Mouse (Mus musculus): ENCODE results near the gene Olfr1427.

The Olfr1427 gene

DNA sequence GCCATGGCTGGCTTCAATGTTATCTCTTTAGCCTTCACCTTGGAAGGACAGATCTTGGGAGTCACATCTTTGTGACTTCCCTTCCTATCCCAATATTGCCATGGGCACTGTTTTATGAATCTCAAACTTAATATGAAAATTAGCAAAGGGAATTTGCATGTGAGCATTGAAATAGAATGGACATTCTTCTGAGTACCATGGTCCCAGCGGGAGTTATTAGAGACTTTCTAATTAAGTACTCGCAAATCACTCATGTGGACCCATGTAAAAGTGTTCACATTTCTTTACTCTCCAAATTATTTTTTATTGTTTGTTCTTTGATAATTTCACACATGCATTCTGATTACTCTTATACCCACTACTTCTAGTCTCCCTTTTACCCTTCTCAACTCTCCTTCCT is at the start of gene Olfr1427:
Gene Olfr1427 (minus strand): TSS at position 101 of the 400 bp plus-strand sequence.
- WGBS, result 93% methylated on average over 2 of the region's 2 CpGs

DNA sequence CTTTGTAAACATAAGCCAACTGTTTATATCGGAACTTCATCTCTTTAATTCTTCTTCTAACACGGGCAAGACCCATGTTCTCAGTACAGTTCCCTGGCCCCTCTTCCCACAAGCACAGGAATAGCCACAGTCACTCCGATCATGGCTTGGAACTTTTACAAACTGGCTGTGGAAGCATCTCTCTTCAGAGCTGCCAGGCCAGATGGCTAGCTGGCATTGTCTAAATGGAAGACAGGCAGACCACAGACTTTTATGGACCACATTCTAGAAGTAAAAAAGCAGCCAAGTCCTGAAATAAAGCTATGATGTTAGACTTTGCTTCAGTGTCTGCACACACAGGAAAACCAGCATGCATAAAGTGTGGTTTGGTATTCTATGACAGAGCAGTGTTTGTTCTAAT is 42.3 kb upstream of the Olfr1427 start:
- 39% methylated on average over 3 of the region's 3 CpGs for WGBS

DNA sequence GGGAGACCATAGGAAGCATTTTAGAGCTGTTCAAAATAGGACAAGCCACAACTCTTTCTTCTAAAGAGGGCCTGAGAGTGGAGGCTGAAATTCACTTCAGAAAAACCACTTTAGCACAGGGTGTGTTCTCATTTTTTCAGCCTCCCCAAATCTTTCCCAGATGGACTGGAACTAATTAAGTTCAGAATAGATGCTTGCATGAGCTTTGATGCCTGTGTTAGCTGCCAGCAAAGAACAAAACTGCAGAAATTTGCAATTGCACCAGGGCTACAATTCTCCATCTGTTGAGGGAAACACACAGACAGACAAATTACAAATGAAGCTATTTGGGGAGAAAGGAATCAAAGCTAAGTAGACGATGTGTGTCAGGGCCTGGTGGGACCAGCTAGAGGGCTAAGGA is 40.2 kb upstream of the Olfr1427 start:
- WGBS, result 15% methylated on average over 1 of the region's 1 CpGs

DNA sequence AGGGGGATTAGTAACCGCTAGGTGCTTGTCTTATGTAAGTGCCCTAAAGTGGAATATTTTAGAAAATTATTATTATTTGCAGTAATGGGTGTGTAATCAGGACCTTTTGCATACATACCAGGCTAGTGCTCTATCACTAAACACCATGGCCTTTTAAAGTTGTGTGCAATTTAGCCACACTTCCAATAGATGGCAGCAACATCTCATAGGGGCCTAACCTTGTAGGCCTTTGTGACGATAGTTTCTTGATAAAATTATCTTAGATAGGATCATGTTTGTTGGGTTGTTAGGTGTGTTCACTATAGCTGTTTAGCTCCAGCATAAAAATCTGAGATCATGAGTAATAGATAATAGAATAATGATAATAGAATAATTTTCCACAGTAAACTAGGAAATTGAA is 31.2 kb upstream of the Olfr1427 start:
- WGBS, result 33% methylated on average over 2 of the region's 2 CpGs

DNA sequence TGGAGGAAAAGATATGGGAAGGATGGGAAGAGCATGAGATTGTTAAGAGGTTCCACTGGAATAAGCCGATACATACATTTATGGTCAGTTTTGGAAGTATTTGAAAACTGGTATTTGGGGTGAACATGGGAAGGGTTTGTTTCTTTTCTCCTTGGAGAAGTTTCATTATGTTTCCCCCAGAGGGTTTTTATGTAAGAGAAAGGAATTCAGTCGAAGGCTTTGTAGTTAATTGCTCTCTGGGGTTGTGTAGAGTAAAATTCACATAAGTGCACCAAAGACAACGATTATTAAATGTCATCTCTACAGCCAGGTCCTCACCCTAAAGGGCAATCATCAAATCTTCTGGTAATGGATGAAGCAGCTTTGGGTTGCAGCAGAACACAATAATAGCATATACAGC is 20.0 kb upstream of the Olfr1427 start, which contains the start of gene Olfr76:
Gene Olfr76 (minus strand): TSS at position 101 of the 400 bp plus-strand sequence.
- WGBS, result 84% methylated on average over 3 of the region's 3 CpGs

DNA sequence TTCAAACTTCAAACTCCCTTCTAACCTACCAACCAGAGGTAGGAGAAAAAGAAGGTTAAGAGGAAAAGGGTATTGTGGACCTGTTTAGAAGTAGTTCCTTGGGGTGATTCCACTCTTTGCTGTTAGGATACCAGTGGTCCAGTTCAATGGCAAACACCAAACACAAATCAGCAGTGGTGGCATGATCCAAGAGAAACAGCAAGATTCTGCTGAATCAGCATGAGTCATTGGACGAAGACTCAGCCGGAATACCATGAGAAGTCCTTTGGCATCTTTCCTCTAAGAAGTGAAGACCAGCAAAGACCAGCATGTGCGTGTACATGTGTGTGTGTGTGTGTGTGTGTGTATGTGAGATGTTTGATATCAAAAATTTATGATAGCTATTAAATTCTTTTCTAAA is 13.3 kb upstream of the Olfr1427 start:
- 91% methylated on average over 3 of the region's 3 CpGs for WGBS

DNA sequence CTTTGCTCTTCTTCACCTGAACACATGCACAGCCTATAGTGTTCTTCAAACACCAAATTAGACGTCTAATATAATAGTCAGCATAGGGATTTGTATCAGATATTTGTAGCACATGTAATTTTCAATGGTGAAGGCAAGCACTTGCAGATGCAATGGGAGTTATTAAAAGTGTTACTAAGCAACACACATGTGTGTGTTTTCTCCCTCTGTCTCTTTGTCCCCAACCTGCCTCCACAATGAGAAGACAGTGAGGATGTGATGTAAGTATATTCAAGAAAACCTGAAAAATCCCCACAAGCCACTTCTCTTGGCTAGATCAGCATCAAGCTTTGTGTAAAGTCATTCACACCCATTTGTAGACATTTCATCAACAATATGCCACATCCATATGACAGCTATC is 12.7 kb upstream of the Olfr1427 start, which contains the start of gene Olfr1428:
Gene Olfr1428 (minus strand): TSS at position 101 of the 400 bp plus-strand sequence.
- WGBS, result 71% methylated on average over 1 of the region's 1 CpGs

DNA sequence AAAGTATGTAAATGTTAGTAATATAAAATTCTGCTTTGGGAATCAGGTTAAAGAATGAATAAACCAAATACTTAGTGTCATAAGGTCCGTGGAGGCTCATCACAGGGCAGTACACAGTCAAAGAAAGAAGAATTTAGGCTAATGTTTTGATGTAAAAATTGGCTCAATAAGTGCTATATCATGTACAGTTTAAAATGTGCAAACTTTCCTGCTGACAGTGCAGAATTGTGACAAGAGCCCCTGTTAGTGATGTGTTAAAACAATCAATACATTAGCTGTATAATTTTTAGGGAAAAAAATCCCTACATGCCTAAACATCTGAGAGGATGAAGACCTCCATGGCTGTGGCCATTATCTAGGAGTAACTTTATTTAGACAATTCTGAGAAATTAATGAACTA is 10.7 kb upstream of the Olfr1427 start:
- WGBS, result 64% methylated on average over 1 of the region's 1 CpGs

DNA sequence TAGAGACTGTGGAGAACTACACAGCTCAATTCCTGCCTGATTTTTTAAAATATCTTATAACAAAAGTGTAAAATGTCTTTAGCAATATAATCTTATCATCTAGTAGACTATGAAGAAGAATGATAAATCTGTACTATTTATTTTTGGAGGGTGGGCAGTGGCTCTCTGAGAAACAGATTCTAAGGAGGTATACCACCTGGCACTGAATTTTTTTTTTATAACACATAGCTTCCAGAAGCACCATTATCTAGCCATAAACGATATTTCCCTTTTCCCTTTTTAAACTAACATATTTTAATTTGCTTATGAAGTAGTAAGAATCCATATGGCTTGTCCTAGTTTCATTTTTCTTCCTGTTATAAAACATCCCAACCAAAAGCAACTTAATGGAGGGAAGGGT is 1.4 kb upstream of the Olfr1427 start:
- WGBS, result 31% methylated on average over 1 of the region's 1 CpGs

DNA sequence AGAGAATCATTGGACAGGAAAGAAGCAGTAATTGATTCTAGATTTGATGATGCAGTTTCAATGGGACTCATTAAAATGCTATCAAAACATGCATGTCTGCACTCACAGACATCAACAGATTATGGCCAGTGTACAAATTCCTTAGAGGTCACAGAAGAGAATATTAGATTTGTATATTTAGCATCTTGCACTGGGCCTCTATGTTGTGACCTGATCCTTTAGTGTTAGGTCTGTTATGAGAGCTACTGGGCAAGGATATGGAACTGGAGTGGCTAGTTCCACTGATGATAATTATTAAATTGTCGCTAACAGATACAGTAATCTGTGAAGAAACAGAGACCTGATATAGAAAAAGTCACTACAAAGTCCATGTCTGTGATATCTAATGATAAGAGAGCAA is 11.2 kb downstream of the Olfr1427 start, which contains the start of gene Olfr1426:
Gene Olfr1426 (minus strand): TSS at position 101 of the 400 bp plus-strand sequence.
- 86% methylated on average over 1 of the region's 1 CpGs for WGBS

DNA sequence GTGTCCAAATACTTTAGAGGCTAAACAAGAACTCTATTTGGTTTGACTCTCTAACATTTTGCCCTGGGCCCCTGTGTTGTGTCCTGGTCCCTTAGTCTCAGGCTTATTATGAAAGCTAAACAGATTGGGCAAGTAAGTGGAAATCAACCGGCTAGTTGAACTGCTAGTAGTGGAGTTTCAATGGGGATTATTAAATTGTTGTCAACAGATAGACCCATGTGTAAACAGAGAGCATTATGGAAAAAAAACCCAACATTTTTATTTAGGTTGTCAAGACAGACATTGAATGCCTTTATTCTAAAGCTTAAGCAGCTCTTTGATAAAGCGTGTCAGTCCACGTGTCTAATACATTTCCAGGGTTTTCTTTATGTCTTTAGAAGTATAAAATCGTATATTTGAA is 25.5 kb downstream of the Olfr1427 start, which contains the start of gene Olfr1425:
Gene Olfr1425 (minus strand): TSS at position 101 of the 400 bp plus-strand sequence.
- WGBS, result 84% methylated on average over 4 of the region's 4 CpGs

DNA sequence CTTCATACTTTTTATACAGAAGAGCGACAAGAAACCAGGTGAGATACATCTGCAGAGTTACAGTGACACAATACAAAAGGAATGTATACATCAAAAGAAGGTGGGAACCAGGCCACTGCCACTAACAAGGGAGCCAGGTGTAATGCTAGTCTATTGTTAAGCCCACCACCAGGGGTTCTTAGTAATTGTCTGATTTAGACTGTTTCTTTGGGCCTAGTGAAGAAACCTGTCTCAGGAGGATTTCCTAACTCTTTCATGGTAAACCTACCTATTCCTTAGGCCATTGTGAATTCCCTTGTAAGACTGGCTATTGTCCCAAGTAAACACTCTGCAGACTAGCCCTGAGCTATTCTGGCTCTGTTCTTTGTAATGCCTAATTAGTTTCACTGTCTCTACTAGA is 33.6 kb downstream of the Olfr1427 start:
- WGBS, result 88% methylated on average over 1 of the region's 1 CpGs

DNA sequence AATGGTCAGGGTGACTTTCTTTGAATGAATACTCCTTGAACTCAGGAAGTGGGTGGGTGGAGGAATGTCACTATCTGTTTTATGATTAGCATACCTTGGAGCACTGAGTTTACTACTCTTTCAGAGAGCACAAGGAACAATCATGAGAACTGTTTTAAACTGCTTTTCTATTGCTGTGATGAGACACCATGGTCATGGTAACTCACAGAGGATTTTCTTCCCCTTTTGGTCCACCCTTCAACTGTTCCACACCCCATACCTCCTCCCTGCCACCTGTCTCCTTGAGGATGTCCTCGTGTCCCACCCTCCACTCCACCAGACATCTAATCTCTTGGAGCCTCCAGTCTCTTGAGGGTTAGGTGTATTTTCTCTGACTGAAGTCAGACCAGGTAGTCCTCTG is 35.3 kb downstream of the Olfr1427 start:
- 69% methylated on average over 1 of the region's 1 CpGs for WGBS

DNA sequence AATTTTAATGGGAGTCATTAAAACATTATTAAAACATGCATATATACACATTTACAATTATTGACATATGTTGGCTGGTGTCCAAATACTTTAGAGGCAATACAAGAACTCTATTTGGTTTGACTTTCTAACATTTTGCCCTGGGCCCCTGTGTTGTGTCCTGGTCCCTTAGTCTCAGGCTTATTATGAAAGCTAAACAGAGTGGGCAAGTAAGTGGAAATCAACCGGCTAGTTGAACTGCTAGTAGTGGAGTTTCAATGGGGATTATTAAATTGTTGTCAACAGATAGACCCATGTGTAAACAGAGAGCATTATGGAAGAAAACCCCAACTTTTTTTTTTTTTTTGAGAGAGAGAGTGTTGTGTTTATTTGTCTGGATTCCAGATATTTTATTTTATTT is 40.6 kb downstream of the Olfr1427 start, which contains the start of gene Olfr1424:
Gene Olfr1424 (minus strand): TSS at position 101 of the 400 bp plus-strand sequence.
- 89% methylated on average over 1 of the region's 1 CpGs for WGBS

Measured in cerebral cortex, adult 2 months (tissue).